Mouse (Mus musculus): ENCODE data around the gene Sorbs1.

GRCm38 (mm10) chr19:40322226-40322625, 191.4 kb downstream of the Sorbs1 start:
- TF ChIP-seq CTCF (IDR thresholded peaks at IDR 0.05; ENCODE audit: low read depth) (no peak), EP300 (IDR thresholded peaks at IDR 0.05; ENCODE audit: low read depth) (no peak)
